Mouse (Mus musculus): ENCODE measurements around the gene Mgea5. TPM values are rescaled to one million over a fixed set of nuclear protein-coding genes. Genes with fewer than 3 reads are reported as not detected.

The Mgea5 gene
- polyA plus RNA-seq, 1 experiment from 2014 or later, result 113 TPM

- WGBS, result 86% methylated on average over 6 of the region's 6 CpGs
These were observed 8.8 kb upstream of the Mgea5 start for GRCm38 (mm10) chr19:45792404-45792803.

GRCm38 (mm10) chr19:45789888-45790874, 6.5 kb upstream of the Mgea5 start:
- Histone ChIP-seq H3K36me3 (no peaks in the 10 kb centered on the region), H3K9ac (no peak overlapping the region), H3K4me2 (replicated peaks) (no peak overlapping the region), H3K4me3 (no peak overlapping the region), H3K27ac (no peak overlapping the region), H3K4me1 (peaks cover 4% of the 10 kb centered on the region; the same call in 1 of the 2 replicates), H3K27me3 (no peaks in the 10 kb centered on the region), H3K9me3 (replicated peaks) (no peaks in the 10 kb centered on the region)
- WGBS, result 77% methylated on average over 11 of the region's 13 CpGs
- no peak for ATAC-seq (ENCODE audit: low FRiP score)

More at GRCm38 (mm10) chr19:45792404-45792803, 8.8 kb upstream of the Mgea5 start:
- H3K4me3 ChIP-seq, result no peak overlapping the region
- no peak overlapping the region for H3K4me2 ChIP-seq (replicated peaks)
- peaks cover 10% of the 10 kb centered on the region for H3K4me1 ChIP-seq
- ATAC-seq (ENCODE audit: low FRiP score), result no peak
- no peak overlapping the region for H3K27ac ChIP-seq
- no peak overlapping the region for H3K9ac ChIP-seq
- no peaks in the 10 kb centered on the region for H3K27me3 ChIP-seq
- no peaks in the 10 kb centered on the region for H3K36me3 ChIP-seq
- no peaks in the 10 kb centered on the region for H3K9me3 ChIP-seq (replicated peaks)

- H3K4me2 ChIP-seq (replicated peaks), result no peak overlapping the region
- ATAC-seq (ENCODE audit: low FRiP score), result no peak
These were observed 5.7 kb upstream of the Mgea5 start for GRCm38 (mm10) chr19:45789365-45789764.

GRCm38 (mm10) chr19:45788337-45788736, 4.7 kb upstream of the Mgea5 start:
- no peaks in the 10 kb centered on the region for H3K27me3 ChIP-seq
- WGBS, result 87% methylated on average over 4 of the region's 4 CpGs

More at GRCm38 (mm10) chr19:45789365-45789764, 5.7 kb upstream of the Mgea5 start:
- WGBS, result 82% methylated on average over 7 of the region's 7 CpGs
- Histone ChIP-seq H3K9ac (no peak overlapping the region), H3K36me3 (no peaks in the 10 kb centered on the region), H3K4me1 (peaks cover 4% of the 10 kb centered on the region; the same call in 1 of the 2 replicates), H3K9me3 (replicated peaks) (no peaks in the 10 kb centered on the region), H3K27me3 (no peaks in the 10 kb centered on the region), H3K27ac (no peak overlapping the region), H3K4me3 (no peak overlapping the region)

GRCm38 (mm10) chr19:45787450-45787849, 3.8 kb upstream of the Mgea5 start:
- Histone ChIP-seq H3K9me3 (replicated peaks) (no peaks in the 10 kb centered on the region), H3K27me3 (no peaks in the 10 kb centered on the region), H3K9ac (no peak overlapping the region), H3K36me3 (no peaks in the 10 kb centered on the region), H3K4me3 (no peak overlapping the region), H3K4me2 (replicated peaks) (no peak overlapping the region), H3K4me1 (peaks cover 5% of the 10 kb centered on the region; the same call in 1 of the 2 replicates), H3K27ac (no peak overlapping the region)
- ATAC-seq (ENCODE audit: low FRiP score), result no peak
- WGBS, result 74% methylated on average over 3 of the region's 3 CpGs

More at GRCm38 (mm10) chr19:45788337-45788736, 4.7 kb upstream of the Mgea5 start:
- no peaks in the 10 kb centered on the region for H3K9me3 ChIP-seq (replicated peaks)
- H3K4me2 ChIP-seq (replicated peaks), result no peak overlapping the region
- H3K27ac ChIP-seq, result no peak overlapping the region
- peaks cover 9% of the 10 kb centered on the region; the same call in 1 of the 2 replicates for H3K4me1 ChIP-seq
- H3K4me3 ChIP-seq, result no peak overlapping the region
- no peak overlapping the region for H3K9ac ChIP-seq
- no peak for ATAC-seq (ENCODE audit: low FRiP score)
- H3K36me3 ChIP-seq, result no peaks in the 10 kb centered on the region

GRCm38 (mm10) chr19:45785470-45785869, 1.8 kb upstream of the Mgea5 start:
- Histone ChIP-seq H3K4me2 (replicated peaks) (no peak overlapping the region), H3K27me3 (no peaks in the 10 kb centered on the region), H3K4me1 (peaks cover 20% of the 10 kb centered on the region), H3K4me3 (no peak overlapping the region), H3K27ac (no peak overlapping the region), H3K9me3 (replicated peaks) (no peaks in the 10 kb centered on the region), H3K9ac (no peak overlapping the region), H3K36me3 (no peaks in the 10 kb centered on the region)
- 78% methylated on average over 2 of the region's 3 CpGs for whole genome bisulfite sequencing
- ATAC-seq (ENCODE audit: low FRiP score), result no peak

- H3K27ac ChIP-seq, result peak overlapping the region; percentile 62
- ATAC-seq (ENCODE audit: low FRiP score), result no peak
These were observed 418 bp upstream of the Mgea5 start for GRCm38 (mm10) chr19:45783933-45784576.

GRCm38 (mm10) chr19:45782315-45783001, 1.2 kb downstream of the Mgea5 start:
- Histone ChIP-seq H3K36me3 (peaks cover 18% of the 10 kb centered on the region), H3K4me2 (replicated peaks) (peak overlapping the region; percentile 71), H3K27me3 (no peaks in the 10 kb centered on the region), H3K4me1 (peaks cover 26% of the 10 kb centered on the region), H3K9ac (peak overlapping the region; percentile 95), H3K27ac (peak overlapping the region; percentile 99), H3K4me3 (peak overlapping the region; percentile 99), H3K9me3 (replicated peaks) (no peaks in the 10 kb centered on the region)
- ATAC-seq (ENCODE audit: low FRiP score), result peak; percentile 63
- WGBS, result under 1% methylated on average over 36 of the region's 36 CpGs

More at GRCm38 (mm10) chr19:45783933-45784576, 418 bp upstream of the Mgea5 start:
- H3K9me3 ChIP-seq (replicated peaks), result no peaks in the 10 kb centered on the region
- H3K4me2 ChIP-seq (replicated peaks), result peak overlapping the region; percentile 71
- H3K27me3 ChIP-seq, result no peaks in the 10 kb centered on the region
- peaks cover 26% of the 10 kb centered on the region for H3K4me1 ChIP-seq
- 34% methylated on average over 17 of the region's 17 CpGs for WGBS
- H3K9ac ChIP-seq, result peak overlapping the region; percentile 33; the same call in 1 of the 2 replicates
- H3K4me3 ChIP-seq, result peak overlapping the region; percentile 99
- H3K36me3 ChIP-seq, result peaks cover 7% of the 10 kb centered on the region; the same call in 1 of the 2 replicates

- H3K9me3 ChIP-seq (replicated peaks), result no peaks in the 10 kb centered on the region
- H3K4me3 ChIP-seq, result peak overlapping the region; percentile 99
- H3K27me3 ChIP-seq, result no peaks in the 10 kb centered on the region
- no peak overlapping the region for H3K27ac ChIP-seq
- peaks cover 26% of the 10 kb centered on the region for H3K4me1 ChIP-seq
- H3K9ac ChIP-seq, result peak overlapping the region; percentile 95; the same call in 1 of the 2 replicates
- ATAC-seq (ENCODE audit: low FRiP score), result no peak
- 64% methylated on average over 8 of the region's 8 CpGs for WGBS
- H3K4me2 ChIP-seq (replicated peaks), result peak overlapping the region; percentile 71
- H3K36me3 ChIP-seq, result peaks cover 25% of the 10 kb centered on the region
These were observed 2.0 kb downstream of the Mgea5 start for GRCm38 (mm10) chr19:45781676-45782075.

- H3K36me3 ChIP-seq, result peaks cover 34% of the 10 kb centered on the region
- 0 out of 2 replicates have a peak overlapping the region, but pooled peaks have one; percentile 99 for H3K4me3 ChIP-seq
- no peaks in the 10 kb centered on the region for H3K27me3 ChIP-seq
- no peak for ATAC-seq (ENCODE audit: low FRiP score)
- no peak overlapping the region; the same call in 1 of the 2 replicates for H3K9ac ChIP-seq
- peaks cover 26% of the 10 kb centered on the region for H3K4me1 ChIP-seq
- no peaks in the 10 kb centered on the region for H3K9me3 ChIP-seq (replicated peaks)
- no peak overlapping the region for H3K27ac ChIP-seq
- 89% methylated on average over 13 of the region's 13 CpGs for WGBS
- peak overlapping the region; percentile 71 for H3K4me2 ChIP-seq (replicated peaks)
These were observed 3.2 kb downstream of the Mgea5 start for GRCm38 (mm10) chr19:45780350-45780915.

- H3K4me3 ChIP-seq, result no peak overlapping the region
- ATAC-seq (ENCODE audit: low FRiP score), result no peak
- H3K27ac ChIP-seq, result no peak overlapping the region
- no peak overlapping the region for H3K4me2 ChIP-seq (replicated peaks)
- WGBS, result 80% methylated on average over 2 of the region's 2 CpGs
- peaks cover 6% of the 10 kb centered on the region for H3K4me1 ChIP-seq
- H3K27me3 ChIP-seq, result no peaks in the 10 kb centered on the region
- H3K9me3 ChIP-seq (replicated peaks), result no peaks in the 10 kb centered on the region
- H3K36me3 ChIP-seq, result peaks cover 81% of the 10 kb centered on the region
- H3K9ac ChIP-seq, result no peak overlapping the region
These were observed 8.2 kb downstream of the Mgea5 start for GRCm38 (mm10) chr19:45775486-45775885.
